In the genomic region with DNA sequence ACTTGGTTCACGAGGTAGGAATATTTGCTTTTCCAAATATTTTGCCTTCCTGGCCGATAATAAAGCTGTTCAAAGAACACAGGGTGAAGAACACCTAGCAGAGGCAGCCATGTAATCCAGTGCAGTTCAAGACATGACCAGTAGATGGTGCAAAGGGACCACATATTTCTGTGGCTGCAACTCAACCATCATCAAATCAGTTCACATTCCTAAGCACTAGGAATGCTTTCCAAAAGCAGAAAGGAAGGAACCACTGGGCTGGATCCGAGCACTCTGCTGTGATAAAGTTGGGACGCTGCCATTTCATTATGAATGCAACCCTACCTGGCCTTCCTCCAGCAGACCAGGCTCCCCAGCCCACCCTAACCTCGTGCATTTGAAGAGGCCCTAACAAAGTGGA, we compare ENCODE assay signal across 8 mouse cellular contexts.
DNase-seq lines count a peak whose midpoint lies in the region; ATAC-seq and TF ChIP-seq lines count a peak whose summit lies in the region.

No protein-coding gene starts in this region.

- peak; percentile 84 for ATAC-seq in common myeloid progenitor, adult 5-6 weeks (replicated peaks; ENCODE audit: low read depth, poor library complexity, severe bottlenecking)

- no peak overlapping the region for H3K4me3 ChIP-seq in gastrocnemius, adult 2 months

- H3K27ac ChIP-seq in gastrocnemius, adult 2 months = no peak overlapping the region

- TF ChIP-seq CTCF in gastrocnemius, adult 2 months (IDR thresholded peaks at IDR 0.05) = peak; percentile 98

- peak; percentile 70 for DNase-seq in urinary bladder, postnatal 14 days (ENCODE audit: low spot score)
- no peak for DNase-seq in urinary bladder, postnatal 10 days (ENCODE audit: low spot score)
- DNase-seq in gastrocnemius, adult 2 months = peak; percentile 66
- peak; percentile 73 for DNase-seq in kidney, adult 11 months
- DNase-seq in left cerebral cortex, postnatal 36 days (ENCODE audit: low spot score in 2 of 2) = peak; percentile 65 to 83
- DNase-seq in monocyte, adult 2 months (ENCODE audit: low read depth in 1 of 2, low spot score in 2 of 2) = peak; percentile 14 to 25
- peak; percentile 34 to 42 for DNase-seq in spleen, postnatal 36 days (ENCODE audit: low spot score in 2 of 2)

- intact Hi-C loops in gastrocnemius, adult 2 months (cut with DNase I) = loop anchor here (5.0 kb wide), 4 partner anchors 76 to 226 kb away; no protein-coding TSS in a partner anchor
- intact Hi-C loops in left cerebral cortex, postnatal 36 days (cut with DNase I) = loop anchor here (5.0 kb wide), 2 partner anchors 76 to 211 kb away; no protein-coding TSS in a partner anchor
